Mouse (Mus musculus): ENCODE data around the gene Prps1. TPM values are rescaled to one million over a fixed set of nuclear protein-coding genes. Genes with fewer than 3 reads are reported as not detected.

The Prps1 gene
- polyA plus RNA-seq (2012; ENCODE audit: insufficient read depth, insufficient read length, low replicate concordance, missing spikeins) = not detected in 2 replicates

DNA sequence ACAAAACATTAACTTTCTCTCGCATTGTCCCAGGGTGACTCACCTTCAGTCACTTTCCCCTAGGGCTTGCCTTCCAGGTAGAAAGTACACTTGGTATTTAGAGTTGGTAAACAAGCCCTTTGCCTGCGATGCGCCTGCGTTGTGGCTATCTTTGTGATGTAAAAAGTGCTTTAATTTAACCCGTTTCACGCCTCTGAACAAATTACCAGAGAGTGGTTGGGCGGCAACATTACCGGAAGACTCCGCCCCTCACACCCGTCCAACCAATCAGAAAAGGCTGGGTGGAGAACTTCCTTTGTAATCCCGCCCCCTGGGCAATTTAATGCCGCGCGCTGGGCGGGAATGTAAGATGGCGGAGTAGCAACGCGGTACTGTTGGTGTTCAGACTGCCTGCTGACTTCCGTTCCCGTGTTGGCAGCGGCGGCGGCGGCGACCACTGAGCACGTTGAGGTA is at the start of gene Prps1:
Gene Prps1 (plus strand): TSS at position 335 of the 453 bp plus-strand sequence.
- Histone ChIP-seq H3K4me1 (ENCODE audit: control insufficient read depth, insufficient read depth, low read length) (no peaks in the 10 kb centered on the region), H3K4me3 (ENCODE audit: insufficient read depth, low read depth, low read length) (peak within 1 kb of the TSS; percentile 83), H3K27ac (ENCODE audit: insufficient read depth, low read depth, low read length) (peak within 1 kb of the TSS; percentile 82)
- TF ChIP-seq POLR2A (IDR thresholded peaks at IDR 0.05; ENCODE audit: insufficient read depth, low read depth, low read length) (peak; percentile 69), CTCF (IDR thresholded peaks at IDR 0.05; ENCODE audit: insufficient read depth, low read depth, low read length) (no peak)
- 19% methylated on average over 26 of the region's 26 CpGs for WGBS

DNA sequence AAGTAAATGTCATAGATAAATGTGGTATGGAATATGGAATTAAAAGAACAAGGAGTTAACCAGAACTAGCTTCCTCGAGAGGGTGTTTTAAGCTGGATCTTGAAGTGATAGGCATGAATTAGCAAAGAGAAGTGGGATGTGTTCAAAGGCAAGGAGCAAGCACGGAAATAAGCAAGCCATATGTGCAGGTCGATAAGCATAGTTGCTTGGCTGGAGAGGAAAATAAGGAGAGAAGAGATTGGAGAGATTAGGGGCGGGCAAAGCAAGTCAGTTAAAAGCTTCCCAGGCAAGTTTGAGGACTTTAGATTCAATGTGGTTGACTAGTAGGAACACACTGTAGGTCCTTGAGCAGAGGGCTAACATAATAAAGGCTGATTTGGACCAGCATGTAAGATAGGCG is 48.8 kb upstream of the Prps1 start:
- Histone ChIP-seq H3K4me3 (ENCODE audit: insufficient read depth, low read depth, low read length) (no peak overlapping the region), H3K27ac (ENCODE audit: insufficient read depth, low read depth, low read length) (no peak overlapping the region), H3K4me1 (ENCODE audit: control insufficient read depth, insufficient read depth, low read length) (no peaks in the 10 kb centered on the region)
- WGBS = 85% methylated on average over 5 of the region's 5 CpGs
- no peak for TF ChIP-seq POLR2A (IDR thresholded peaks at IDR 0.05; ENCODE audit: insufficient read depth, low read depth, low read length)
- no peak for TF ChIP-seq CTCF (IDR thresholded peaks at IDR 0.05; ENCODE audit: insufficient read depth, low read depth, low read length)

DNA sequence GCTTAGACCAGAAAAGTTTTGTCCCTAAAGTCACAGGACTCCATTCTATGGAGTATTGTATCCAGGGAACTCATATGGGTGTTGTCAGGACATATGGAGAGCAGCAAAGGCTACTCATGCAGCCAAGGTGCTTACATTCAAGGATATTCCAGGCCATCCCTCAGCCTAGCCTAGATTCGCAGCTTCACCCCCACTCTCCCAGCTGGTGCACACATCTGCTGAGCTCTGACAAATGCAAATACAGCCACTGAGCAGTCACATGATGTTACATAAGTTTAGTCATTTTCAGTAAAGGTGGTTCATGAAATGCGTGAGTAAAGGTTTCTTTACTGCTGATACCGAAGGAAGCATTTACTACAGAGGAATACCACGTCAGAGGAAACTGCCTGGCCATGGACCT is 37.9 kb upstream of the Prps1 start:
- WGBS = 74% methylated on average over 4 of the region's 4 CpGs
- Histone ChIP-seq H3K27ac (ENCODE audit: insufficient read depth, low read depth, low read length) (no peak overlapping the region), H3K4me1 (ENCODE audit: control insufficient read depth, insufficient read depth, low read length) (0 out of 2 replicates have a peak, but pooled peaks cover 3% of the 10 kb centered on the region), H3K4me3 (ENCODE audit: insufficient read depth, low read depth, low read length) (no peak overlapping the region)
- TF ChIP-seq CTCF (IDR thresholded peaks at IDR 0.05; ENCODE audit: insufficient read depth, low read depth, low read length) (no peak), POLR2A (IDR thresholded peaks at IDR 0.05; ENCODE audit: insufficient read depth, low read depth, low read length) (no peak)

DNA sequence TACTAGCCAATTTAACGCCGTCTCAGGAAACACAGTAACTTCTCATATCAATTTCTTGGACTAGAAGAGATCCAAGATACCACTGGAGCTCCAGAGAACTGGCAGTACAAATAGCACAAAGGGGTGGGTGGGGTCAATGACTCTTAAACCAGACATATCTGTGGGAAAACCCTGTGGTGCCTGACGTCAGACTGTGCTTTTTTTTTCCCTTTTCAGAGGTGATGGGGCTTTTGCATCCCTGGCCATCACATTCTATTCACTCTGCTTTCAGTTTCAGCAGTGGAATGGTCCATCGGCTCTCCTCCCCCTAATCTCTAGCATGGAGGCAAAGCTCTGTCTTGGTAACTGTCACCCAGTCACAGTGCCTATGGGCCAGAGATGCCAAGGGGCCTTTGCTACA is 29.3 kb upstream of the Prps1 start:
- Histone ChIP-seq H3K27ac (ENCODE audit: insufficient read depth, low read depth, low read length) (no peak overlapping the region), H3K4me3 (ENCODE audit: insufficient read depth, low read depth, low read length) (no peak overlapping the region), H3K4me1 (ENCODE audit: control insufficient read depth, insufficient read depth, low read length) (peaks cover 6% of the 10 kb centered on the region; the same call in 1 of the 2 replicates)
- 74% methylated on average over 4 of the region's 4 CpGs for WGBS
- no peak for TF ChIP-seq CTCF (IDR thresholded peaks at IDR 0.05; ENCODE audit: insufficient read depth, low read depth, low read length)
- no peak for TF ChIP-seq POLR2A (IDR thresholded peaks at IDR 0.05; ENCODE audit: insufficient read depth, low read depth, low read length)

DNA sequence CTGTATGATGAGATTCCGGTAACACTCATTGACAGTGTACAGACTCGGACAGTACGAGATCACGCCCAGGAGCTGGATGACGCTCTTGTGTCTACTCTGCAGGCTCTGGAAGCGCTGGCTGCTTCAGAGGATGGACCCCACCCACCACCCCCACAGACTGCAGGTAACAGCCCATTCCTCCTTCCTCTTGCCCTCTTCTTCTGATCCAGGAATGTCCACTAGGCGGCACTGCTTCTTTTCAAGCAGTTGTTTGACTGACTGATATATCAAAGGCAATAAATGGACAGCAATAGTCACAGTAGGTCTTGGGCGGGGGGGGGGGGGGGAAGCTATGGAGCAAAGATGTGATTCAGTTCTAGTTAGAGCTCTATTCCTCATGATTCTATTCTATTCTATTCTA is 28.2 kb upstream of the Prps1 start:
- TF ChIP-seq CTCF (IDR thresholded peaks at IDR 0.05; ENCODE audit: insufficient read depth, low read depth, low read length) = no peak
- no peak for TF ChIP-seq POLR2A (IDR thresholded peaks at IDR 0.05; ENCODE audit: insufficient read depth, low read depth, low read length)
- Histone ChIP-seq H3K4me3 (ENCODE audit: insufficient read depth, low read depth, low read length) (no peak overlapping the region), H3K4me1 (ENCODE audit: control insufficient read depth, insufficient read depth, low read length) (peaks cover 6% of the 10 kb centered on the region; the same call in 1 of the 2 replicates), H3K27ac (ENCODE audit: insufficient read depth, low read depth, low read length) (no peak overlapping the region)
- 80% methylated on average over 7 of the region's 8 CpGs for WGBS

DNA sequence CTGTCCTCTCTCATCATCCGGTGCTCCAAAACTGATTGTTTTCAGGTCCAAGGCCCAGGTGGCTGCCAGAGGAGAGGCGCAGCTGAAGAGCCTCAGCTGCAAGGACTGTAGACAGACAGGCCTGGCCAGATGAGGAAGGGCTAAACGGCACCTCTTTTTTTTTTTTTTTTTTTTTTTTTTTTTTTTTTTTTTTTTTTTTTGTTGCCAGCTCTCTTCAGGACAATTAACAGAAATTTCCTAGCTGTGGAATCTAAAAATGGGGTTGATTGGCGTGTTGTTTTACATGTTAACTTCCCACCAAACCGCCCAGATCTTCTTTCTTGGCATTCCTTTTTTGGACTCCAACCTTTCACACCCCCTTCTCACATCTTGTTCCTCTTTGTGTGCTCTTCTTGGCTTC is 26.4 kb upstream of the Prps1 start:
- H3K27ac ChIP-seq (ENCODE audit: insufficient read depth, low read depth, low read length) = no peak overlapping the region
- WGBS = 67% methylated on average over 5 of the region's 5 CpGs
- TF ChIP-seq POLR2A (IDR thresholded peaks at IDR 0.05; ENCODE audit: insufficient read depth, low read depth, low read length) (no peak), CTCF (IDR thresholded peaks at IDR 0.05; ENCODE audit: insufficient read depth, low read depth, low read length) (no peak)
- peaks cover 6% of the 10 kb centered on the region; the same call in 1 of the 2 replicates for H3K4me1 ChIP-seq (ENCODE audit: control insufficient read depth, insufficient read depth, low read length)
- H3K4me3 ChIP-seq (ENCODE audit: insufficient read depth, low read depth, low read length) = no peak overlapping the region

DNA sequence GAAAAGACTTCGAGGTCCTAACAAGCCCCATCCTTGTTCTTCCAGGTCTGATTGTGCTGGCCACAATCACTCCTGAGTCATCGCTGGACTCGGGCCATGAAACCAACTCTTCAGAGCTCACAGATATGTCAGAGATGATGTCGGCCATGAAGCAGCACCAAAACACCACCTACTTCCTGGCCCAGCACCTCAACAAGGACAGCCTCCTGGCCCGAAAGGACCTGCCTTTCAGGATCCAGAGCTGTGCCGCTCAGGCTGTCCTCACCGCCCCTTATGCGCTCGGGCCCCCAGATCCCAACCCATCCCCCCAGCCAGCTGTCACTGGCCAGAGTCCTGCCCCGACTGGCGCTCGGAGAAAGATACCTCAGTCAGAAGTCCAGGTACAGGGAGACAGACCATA is 25.9 kb upstream of the Prps1 start:
- 82% methylated on average over 12 of the region's 12 CpGs for WGBS
- peaks cover 6% of the 10 kb centered on the region; the same call in 1 of the 2 replicates for H3K4me1 ChIP-seq (ENCODE audit: control insufficient read depth, insufficient read depth, low read length)
- H3K4me3 ChIP-seq (ENCODE audit: insufficient read depth, low read depth, low read length) = no peak overlapping the region
- TF ChIP-seq POLR2A (IDR thresholded peaks at IDR 0.05; ENCODE audit: insufficient read depth, low read depth, low read length) (no peak), CTCF (IDR thresholded peaks at IDR 0.05; ENCODE audit: insufficient read depth, low read depth, low read length) (no peak)
- no peak overlapping the region for H3K27ac ChIP-seq (ENCODE audit: insufficient read depth, low read depth, low read length)

DNA sequence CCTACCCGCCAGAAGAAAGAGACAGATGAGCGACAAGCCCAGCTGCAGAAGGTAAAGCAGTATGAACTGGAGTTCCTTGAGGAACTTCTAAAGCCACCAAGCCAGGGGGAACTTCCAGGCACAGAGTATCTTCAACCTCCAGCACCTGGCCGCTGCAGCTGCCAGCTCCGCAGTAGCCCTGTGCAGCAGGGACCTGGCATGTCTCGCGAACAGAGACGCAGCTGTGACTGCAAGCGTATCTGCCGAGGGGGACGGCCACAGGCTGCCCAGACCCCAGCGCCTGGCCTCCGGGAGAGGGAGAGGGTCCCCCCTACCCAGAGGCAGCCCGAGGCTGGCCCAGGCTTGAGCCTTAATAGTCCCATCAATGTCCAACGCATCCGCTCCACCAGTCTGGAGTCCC is 24.4 kb upstream of the Prps1 start:
- no peak overlapping the region for H3K4me3 ChIP-seq (ENCODE audit: insufficient read depth, low read depth, low read length)
- 92% methylated on average over 15 of the region's 15 CpGs for WGBS
- peaks cover 6% of the 10 kb centered on the region; the same call in 1 of the 2 replicates for H3K4me1 ChIP-seq (ENCODE audit: control insufficient read depth, insufficient read depth, low read length)
- H3K27ac ChIP-seq (ENCODE audit: insufficient read depth, low read depth, low read length) = no peak overlapping the region
- TF ChIP-seq POLR2A (IDR thresholded peaks at IDR 0.05; ENCODE audit: insufficient read depth, low read depth, low read length) = no peak

DNA sequence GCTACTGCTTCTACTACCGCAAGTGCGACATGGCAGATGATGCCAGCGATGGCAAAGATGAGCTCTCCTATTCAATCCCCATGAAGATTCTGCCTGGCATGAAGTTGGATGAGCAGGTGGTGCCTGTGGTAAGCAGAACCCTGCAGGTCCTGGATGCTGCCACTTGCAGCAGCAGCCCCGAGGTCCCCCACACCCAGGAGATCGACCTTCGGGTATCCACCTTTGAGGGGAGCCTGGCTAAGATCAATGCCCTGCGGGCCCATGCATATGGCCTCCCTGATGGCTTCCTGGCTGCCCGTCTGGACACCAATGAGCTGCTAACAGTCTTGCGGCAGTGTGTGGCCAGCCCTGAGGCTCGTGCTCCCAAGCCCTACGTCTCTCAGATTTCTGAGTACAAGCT is 23.6 kb upstream of the Prps1 start:
- TF ChIP-seq POLR2A (IDR thresholded peaks at IDR 0.05; ENCODE audit: insufficient read depth, low read depth, low read length) = no peak
- TF ChIP-seq CTCF (IDR thresholded peaks at IDR 0.05; ENCODE audit: insufficient read depth, low read depth, low read length) = no peak
- WGBS = 93% methylated on average over 11 of the region's 11 CpGs
- Histone ChIP-seq H3K4me3 (ENCODE audit: insufficient read depth, low read depth, low read length) (no peak overlapping the region), H3K4me1 (ENCODE audit: control insufficient read depth, insufficient read depth, low read length) (peaks cover 6% of the 10 kb centered on the region; the same call in 1 of the 2 replicates), H3K27ac (ENCODE audit: insufficient read depth, low read depth, low read length) (no peak overlapping the region)

DNA sequence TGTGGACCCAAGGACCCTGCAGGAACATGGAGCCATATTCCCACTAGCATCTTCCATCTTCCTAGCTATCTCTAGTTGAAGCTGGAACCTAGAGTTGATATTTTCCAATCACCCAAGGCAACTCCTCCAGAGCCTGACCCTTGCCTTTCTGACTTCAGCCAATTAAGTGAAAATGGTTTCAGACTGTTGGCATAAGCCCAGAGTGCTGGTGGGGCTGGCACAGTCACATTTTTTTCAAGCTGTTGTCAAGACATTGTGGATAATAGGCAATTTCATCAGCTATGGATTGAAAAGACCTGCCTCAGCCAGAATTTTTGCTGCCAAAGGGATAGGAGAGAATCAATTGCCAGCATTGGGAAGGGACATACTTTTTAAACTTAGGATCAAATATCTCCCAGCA is 18.5 kb upstream of the Prps1 start:
- Histone ChIP-seq H3K4me1 (ENCODE audit: control insufficient read depth, insufficient read depth, low read length) (no peaks in the 10 kb centered on the region), H3K27ac (ENCODE audit: insufficient read depth, low read depth, low read length) (no peak overlapping the region), H3K4me3 (ENCODE audit: insufficient read depth, low read depth, low read length) (no peak overlapping the region)
- TF ChIP-seq POLR2A (IDR thresholded peaks at IDR 0.05; ENCODE audit: insufficient read depth, low read depth, low read length) (no peak), CTCF (IDR thresholded peaks at IDR 0.05; ENCODE audit: insufficient read depth, low read depth, low read length) (no peak)
